Mouse (Mus musculus) v-Abl transformed pro-B cells (cell line): ENCODE data around the gene Hmgcs1.
"Not testable (repeated sequence)": the region's sequence is repeated elsewhere in the genome, so short reads cannot be mapped to it uniquely, and the experiment has no call there.

Experiments
- in situ Hi-C, 2 experiments: fragments of 400-800 bp; cut with MboI; formaldehyde crosslinking; loops; one replicate each; pipeline ENCODE4 v1.15.1; 2025; ENCODE audit not compliant: unreplicated experiment in 2 of 2

Hmgcs1 gene

DNA sequence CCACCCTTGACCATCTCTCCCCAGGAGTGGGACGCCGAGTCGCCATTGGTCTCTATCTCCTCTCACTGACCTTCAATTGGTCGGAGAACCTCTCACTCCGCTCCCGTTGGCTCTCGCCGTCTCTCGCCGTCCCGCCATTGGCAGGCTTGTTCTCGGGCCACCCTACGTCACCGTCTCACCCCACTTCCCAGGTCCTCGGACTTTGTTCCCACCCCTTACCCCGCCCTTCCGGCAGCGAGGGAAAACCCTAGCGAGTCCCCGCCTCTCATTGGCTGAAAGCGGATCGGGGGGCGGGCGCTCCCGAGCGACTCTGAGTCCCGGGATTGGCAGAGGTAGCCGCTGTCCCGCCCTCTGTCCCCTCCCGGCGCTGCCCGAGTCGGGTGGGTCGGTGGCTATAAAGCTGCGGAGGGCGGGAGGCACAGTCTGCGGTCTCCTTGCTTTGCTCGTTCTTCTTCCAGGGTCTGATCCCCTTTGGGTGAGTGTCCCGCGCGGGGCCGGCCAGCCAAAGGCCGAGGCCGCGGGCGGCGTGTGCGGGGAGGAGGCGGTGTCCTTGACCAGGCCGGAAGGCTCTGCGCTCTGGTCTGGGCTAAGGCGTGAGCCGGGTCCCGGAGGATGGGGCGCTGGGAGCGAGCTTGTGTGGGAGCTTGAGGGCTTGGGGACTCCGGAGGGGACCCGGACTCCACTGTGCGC is at the start of gene Hmgcs1:
TSS of gene Hmgcs1 (plus strand) at position 341 of the 690 bp plus-strand sequence.
- in situ Hi-C loops = loop anchor here in 1 of 2 experiments (5.0 kb wide), 1 partner anchor 102 kb away; the partner anchor contains the start of gene Zfp131

DNA sequence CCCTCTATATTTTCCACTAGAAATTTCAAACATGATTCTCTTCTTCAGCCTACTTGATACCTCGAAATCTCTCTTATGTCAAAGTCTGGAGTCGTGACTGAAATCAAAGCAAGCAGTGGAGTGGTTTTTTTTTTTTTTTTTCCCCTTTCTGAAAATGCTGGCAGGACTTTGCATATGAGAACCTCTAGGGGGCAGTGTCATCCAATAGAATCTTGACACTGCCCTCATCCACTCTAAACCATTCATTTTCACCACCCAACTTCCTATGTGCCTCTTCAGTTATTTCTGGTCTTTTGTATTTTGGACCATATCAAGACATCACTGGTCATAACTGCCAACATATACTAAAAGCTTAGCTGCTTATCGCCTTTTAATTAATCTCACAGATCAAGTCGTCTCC is 49.7 kb upstream of the Hmgcs1 start:
- in situ Hi-C loops = loop anchor here (10.0 kb wide), 2 partner anchors 84 to 164 kb away; no protein-coding TSS in a partner anchor

DNA sequence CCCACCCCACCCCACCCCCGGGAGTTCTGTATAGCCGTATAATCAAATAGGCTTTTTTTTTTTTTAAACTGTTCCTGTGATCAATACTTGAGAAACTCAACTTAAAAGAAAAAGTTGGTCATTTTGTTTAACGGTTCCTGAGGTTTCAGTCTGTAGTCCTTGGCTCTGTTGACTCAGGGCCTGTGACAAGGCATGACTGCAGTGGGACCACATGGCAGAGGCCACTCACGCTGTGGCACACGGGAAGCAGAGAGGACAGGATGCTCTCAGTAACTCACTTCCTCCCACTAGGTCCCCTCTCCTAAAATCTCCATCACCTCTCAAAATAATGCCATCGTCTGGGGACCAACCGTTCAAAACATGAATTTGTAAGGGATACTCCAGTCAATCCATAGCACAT is 49.0 kb upstream of the Hmgcs1 start:
- in situ Hi-C loops = loop anchor here (10.0 kb wide), 2 partner anchors 84 to 164 kb away; no protein-coding TSS in a partner anchor

DNA sequence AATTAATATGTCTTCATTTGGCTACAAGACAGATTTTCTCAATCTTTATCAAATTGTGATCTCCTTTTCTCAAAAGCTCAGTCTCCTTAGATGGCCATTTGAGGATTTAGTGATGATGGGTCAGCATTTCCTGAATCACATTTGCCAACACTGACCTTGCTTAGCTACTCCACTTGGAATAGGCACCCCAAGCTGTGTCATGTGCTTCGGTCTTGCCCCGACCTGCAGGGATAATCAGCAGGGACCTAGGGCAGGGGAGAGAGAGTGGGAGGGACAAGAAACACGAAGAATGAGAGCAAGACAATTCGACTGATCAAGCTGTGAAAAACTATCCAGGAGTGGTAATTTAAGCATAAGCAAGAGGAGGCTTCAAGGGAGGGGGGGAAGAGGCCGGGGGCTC is 45.4 kb upstream of the Hmgcs1 start:
- in situ Hi-C loops = loop anchor here (10.0 kb wide), 2 partner anchors 80 to 160 kb away; no protein-coding TSS in a partner anchor

DNA sequence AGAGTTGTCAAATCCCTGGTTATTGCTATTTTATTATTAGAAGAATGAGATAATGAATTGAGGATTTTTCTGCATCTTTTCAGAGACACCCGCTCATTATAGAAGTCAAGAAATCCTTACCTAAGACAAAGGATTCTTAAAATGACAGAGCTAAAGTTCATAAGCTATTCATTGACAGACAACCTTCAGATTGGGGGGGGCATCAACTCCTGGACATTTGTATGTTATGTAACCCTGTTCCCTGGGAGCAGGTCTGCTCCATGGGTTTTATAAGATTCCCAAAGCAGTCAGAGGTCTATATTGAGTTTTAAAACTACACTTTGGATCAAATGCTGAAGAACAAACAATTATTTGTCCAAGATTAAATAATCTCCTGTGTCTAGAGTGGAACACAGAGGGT is 43.7 kb upstream of the Hmgcs1 start:
- in situ Hi-C loops = loop anchor here (10.0 kb wide), 2 partner anchors 78 to 158 kb away; no protein-coding TSS in a partner anchor

DNA sequence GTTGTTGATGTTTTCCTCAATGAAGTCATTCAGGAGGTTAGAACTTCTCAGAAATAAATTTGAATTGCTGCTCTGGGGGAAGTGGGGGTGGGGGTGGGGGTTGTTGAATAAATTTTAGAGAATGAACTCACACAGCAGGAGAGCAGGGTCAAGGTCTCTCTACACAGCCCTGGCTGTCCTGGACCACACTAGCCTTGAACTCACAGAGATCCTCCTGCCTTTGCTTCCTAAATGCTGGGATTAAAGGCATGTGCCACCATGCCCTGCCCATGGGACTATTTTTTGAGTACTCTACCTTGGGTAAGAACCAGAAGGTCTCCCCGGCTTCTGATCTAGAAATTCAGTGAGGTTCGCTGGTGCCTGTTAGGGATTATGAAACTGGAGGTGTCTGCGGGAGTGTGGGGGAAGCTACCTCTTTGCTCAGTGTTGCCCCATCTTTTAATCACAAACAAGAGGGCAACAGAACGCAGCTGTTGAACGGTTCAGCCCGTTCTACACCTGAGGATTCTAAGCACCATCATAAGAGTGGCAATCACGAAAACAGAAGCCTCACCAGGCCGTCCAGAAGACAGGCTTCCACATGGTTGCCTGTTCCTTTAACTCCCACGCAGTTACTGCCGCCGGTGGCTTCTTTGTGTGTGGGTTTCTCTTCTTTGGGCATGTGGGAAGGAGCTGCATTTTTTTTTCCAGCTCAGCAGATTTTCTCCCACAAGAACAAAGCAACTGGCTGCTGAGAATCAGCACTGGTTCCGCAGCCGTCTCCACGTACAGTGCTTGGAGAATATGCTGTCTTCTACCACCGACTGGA is 41.1 kb upstream of the Hmgcs1 start:
- in situ Hi-C loops = loop anchor here (10.0 kb wide), 2 partner anchors 76 to 156 kb away; no protein-coding TSS in a partner anchor

DNA sequence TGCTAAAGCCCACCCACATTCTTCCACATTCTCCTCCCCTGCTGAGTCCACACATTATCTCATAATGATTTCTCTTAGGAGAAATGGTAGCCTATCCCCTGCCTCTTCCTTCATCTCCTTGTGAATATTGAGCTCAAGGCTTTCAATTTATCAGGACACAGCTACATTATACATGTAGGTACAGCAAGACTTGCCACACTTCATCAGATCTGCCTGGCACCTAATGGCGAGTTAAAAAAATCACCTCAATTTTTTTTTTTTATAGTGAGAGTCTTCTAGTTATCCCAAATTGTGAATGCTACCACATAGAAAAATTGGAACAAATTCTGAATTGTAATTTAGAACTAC is 40.5 kb upstream of the Hmgcs1 start:
- in situ Hi-C loops = loop anchor here (10.0 kb wide), 2 partner anchors 75 to 155 kb away; no protein-coding TSS in a partner anchor

DNA sequence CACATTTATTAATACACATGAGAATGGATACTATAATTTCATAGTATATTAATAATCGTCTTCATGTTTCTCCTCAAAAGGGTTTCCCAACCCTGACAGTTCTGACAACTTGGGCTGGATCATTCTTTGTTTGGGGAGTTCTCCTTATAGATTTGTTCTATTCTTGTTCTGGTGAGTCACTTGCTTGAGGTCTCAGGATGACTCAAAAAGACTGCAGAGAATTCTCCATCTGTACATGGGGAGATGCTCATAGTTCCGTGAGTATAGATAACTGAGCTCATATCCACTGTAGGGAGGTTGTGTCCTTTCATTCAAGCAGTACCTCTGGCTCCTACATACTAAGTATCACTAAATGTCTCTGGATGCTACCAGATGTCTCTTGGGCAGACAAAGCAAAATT is 35.4 kb upstream of the Hmgcs1 start:
- in situ Hi-C loops = no loop called here

DNA sequence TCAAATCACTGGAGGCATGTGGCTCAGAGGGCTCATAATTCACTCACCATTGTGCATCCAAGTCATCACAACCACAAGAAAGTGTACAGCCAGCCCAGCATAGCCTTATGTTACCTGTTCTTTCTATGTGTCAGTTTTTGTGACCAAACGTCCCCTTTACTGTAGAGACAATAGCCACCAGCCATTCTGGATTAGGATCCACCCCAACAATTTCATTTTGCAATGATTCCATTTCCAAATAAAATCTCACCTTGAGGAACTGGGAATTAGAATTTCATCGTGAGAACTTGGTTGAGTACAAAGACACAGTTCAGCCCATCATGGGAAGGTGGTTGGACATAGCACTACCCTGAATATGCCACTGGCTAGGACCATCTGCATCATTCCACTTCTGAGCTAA is 33.9 kb upstream of the Hmgcs1 start:
- in situ Hi-C loops = no loop called here

DNA sequence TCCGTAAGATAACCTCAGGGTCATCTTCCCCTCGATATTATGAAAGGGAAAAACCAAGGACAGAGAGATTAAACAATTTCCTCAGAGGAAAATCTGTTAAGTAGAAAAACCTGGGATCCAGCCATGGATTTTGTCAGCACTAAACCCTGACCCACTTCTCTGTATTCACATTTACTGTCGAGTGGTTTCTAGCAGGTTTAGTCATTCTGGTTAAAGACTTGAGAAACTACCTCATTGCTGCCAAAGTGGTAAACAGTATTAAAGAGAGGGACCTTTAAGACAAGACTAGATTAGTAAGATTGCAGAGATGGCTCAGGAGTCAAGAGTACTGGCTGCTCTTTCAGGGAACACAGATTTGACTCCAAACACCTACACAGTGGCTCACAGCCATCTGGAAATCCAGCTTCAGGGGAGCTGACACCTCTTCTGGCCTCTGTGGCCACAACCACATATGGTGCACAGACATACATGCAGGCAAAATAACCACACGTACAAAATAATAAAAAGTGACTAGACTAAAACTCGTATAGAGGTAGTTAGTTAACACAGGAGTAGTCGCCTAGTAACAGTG is 33.2 kb upstream of the Hmgcs1 start:
- in situ Hi-C loops = no loop called here

DNA sequence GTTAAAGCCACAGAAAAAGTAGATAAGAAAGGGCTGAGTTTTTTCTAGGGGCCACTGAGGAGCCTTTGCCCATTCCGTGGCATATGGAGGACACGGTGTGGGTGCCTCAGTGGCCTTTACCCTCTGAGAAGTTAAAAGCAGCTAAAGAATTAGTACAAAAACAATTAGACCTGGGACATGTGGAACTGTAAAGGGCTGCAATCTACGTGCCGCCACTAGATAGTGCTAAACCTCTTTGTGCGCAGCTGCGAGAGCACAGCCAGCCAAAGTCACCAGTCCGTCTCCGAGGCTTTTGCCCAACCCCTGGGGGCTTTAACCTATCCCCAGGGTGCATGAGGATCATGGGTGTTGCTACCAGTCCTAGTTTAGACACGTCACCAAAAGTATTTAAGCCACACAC is 28.8 kb upstream of the Hmgcs1 start:
- in situ Hi-C loops = not testable (repeated sequence)

DNA sequence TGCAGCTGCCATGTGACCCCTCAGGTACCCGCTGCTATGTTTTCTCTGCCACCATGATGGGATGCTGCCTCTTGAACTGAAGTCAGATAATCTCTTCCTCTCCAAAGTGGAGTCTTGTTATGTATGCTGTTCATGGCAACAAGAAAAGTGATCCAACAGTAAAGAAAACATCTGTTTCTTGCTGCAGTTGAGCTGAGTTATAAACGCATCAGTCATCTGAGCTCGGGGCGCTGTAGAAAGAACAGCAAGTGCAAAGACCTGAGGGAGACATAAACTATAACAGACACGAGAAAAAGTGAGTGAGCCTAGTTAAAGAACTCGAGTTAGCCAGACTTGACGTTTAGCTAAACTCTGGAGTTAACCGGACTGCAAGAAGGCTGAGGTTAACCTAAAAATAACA is 11.4 kb upstream of the Hmgcs1 start:
- in situ Hi-C loops = no loop called here

DNA sequence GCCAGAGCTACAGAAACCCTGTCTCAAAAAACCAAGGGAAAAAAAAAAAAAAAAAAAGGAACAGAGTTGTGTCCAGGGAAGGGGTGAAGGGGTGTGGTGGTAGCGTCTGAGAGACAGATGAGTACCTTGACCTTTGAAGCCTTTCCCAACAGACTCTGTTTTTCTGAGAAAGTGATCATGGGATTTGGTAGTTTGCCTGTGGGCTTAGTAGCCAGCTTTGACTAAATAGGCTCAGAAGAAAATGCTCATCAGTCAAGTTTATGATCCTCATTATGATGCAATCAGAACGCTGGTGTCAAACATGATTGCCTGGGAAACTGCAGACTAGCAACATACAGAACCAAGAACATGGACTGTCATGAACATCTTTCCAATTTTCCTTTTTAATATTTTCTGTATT is 10.5 kb upstream of the Hmgcs1 start:
- in situ Hi-C loops = no loop called here

DNA sequence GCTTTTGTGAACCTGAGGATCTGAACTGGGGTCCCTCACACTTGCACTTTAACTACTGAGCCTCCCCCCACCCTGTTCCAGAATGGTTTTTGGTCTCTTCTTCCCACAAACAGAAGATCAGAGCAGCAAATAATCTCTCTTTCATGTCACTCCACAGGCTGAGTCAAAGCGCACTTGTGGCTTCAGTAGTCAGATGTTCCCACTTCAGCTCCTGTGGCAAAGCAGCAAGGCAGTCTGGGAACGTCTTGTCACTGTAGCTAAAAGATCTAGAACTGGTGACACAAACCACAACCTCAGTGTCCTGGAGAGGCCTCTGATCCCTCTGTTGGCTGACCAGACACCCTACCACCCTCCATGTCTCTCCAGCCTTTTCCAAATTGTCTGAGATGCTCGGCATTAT is 9.0 kb upstream of the Hmgcs1 start:
- in situ Hi-C loops = no loop called here

DNA sequence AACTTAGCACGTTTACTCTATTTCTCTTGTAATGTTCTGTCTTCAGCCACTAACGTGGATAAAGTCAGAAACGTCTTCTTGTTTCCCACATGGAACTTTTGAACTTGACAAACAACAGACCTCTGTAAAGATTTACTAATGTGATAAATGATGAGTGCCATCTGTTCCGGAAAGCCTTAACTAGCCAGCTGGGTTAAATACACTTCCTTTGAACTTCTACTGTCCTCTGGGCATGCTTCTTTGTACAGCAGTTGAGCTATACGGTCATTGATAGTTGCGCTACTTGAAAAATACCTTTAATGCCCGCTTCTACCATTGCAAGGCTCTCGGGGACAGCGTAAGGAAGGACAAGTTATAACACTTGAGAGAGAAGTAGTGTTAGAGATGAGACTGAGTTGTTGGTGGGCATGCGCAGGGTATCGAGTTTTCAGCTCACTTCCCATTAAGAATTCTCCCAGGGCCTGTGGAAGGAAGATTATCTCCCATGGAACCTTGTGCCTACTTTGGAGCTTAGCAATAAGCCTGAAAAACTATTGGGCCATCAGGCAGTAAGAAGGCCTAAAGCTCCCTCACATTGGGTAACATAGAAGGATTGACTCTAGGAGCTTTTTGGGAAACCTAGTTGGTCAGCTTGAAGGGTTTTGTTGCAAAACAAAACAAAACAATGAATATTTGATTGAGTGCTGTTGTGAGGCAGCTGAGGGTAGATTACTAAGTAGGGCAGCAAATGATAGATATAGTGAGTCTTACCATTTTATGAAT is 5.6 kb upstream of the Hmgcs1 start:
- in situ Hi-C loops = loop anchor here in 1 of 2 experiments (5.0 kb wide), 1 partner anchor 103 kb away; no protein-coding TSS in a partner anchor

DNA sequence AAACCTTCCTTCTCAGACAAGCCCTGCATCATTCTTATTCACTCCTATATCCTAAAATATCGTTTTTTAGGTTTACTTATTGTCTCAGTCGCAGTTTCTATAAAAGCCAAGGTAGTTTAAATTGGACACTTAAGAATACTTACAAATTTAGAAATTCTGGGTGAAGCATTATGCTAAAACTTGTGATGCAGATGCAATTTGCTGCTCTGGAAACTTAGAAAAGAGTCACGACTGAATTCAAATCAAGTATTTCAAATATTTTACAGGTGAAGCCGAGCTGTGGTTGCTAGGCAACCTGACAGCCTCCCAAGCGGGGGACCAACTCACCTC is 505 bp upstream of the Hmgcs1 start:
- in situ Hi-C loops = loop anchor here (5.0 kb wide), 2 partner anchors 98 to 103 kb away; partner anchors contain the start of gene Zfp131 (in 1 of the 2)

DNA sequence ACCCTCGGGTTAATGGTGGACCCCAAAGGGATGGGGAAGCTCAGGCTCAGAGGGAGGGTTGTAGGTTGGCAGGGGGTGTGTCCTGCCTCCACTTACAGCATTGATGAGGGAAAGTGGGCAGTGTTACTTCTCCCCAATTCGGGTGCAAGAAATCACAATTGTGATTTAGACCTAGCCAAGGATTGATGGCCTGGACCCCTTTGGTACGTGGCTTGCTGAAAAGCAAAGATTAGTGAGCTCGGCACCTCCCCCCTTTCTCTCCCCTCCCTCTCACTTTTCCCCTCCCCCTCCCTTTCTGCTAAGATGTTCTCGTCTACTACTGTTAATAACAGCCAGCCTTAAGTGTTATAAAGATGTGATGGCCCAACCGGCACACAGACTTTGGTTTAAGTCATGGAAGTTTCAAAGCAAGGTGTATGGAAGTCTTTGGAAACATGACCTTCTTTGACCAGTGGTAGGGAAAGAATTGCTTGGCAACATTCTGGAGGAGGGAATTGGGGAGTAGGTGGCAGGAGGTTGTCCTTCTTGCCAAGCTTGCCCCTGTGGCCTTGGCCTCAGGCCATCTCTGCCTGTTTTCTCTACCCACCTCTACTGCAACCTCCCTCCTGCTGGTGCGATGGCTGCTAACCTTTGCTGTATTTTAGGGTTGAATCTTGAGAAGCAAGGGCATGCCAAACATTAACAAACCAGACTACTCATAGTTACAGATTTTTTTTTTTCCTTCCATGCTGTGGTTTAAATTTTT is 869 bp downstream of the Hmgcs1 start:
- in situ Hi-C loops = loop anchor here in 1 of 2 experiments (5.0 kb wide), 1 partner anchor 101 kb away; the partner anchor contains the start of gene Zfp131

DNA sequence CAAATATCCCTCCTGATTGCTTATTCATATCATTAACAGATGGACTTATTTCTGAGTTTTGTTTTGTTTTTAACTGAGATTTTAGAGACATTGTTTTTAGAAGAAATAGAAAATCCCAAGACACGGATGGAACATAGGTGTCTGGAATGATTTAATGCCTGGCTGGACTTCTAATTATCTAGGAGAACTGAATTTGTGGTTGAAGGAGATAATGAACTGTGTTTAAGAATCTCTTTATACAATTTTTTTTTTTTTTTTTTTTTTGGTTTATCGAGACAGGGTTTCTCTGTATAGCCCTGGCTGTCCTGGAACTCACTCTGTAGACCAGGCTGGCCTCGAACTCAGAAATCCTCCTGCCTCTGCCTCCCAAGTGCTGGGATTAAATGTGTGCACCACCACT is 1.8 kb downstream of the Hmgcs1 start:
- in situ Hi-C loops = loop anchor here in 1 of 2 experiments (5.0 kb wide), 1 partner anchor 100 kb away; the partner anchor contains the start of gene Zfp131

DNA sequence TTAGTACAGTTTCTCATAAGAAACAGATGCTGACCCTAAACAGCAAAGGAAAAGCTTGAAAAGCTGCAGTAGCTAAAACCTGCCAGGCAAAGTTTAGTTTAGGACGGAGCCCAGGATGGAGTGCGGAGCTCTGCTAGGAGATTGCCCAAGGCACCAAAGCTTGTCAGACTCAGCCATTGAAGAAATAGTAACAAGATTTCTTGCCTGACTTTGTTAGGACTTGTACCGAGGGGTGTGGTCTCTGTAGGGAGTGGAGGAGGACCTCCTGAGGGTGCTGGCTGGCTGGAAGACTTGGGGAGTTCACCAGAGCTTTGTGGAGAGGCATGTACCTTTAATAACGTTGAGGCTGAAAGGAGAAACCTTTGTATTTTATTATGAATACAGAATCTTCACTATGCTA is 5.5 kb downstream of the Hmgcs1 start:
- in situ Hi-C loops = no loop called here

DNA sequence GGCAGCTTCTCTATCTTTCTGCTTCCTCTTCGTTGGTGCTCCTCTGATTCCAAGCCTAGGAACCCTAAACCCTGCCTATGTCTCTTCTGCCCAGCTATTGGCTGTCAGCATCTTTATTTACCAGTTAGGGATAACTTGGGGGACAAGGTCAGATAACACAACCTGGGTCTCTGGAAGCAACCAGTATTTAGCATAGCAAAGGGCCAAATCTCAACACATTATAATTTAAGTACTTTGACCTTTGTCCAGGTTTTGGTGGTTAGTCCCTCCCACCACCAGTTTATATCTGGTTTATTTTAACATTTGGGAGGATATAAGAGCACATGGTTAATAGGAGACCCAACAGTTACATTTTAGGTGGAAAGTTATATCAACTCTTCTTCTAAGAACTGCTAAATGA is 6.3 kb downstream of the Hmgcs1 start:
- in situ Hi-C loops = no loop called here
